In the genomic region with DNA sequence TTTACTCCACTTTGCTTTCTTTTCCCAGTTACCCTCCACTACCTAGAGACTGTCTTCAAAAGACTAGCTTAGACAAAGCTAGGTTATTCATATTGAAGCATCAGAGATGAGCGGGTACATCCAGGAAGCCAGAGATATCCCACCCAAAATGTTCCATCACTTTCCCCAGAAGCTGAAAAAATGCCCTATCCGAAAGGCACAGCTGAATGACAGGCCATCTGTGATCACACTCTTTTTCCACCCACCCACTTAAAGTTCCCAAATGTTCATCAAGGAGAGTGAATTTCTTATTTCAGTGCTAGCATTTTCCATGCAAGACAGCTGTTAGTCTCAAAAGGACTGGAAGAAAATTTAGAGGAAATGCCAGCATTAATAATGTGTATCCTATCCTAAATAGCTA, we compare ENCODE assay signal across 25 mouse cellular contexts. TPM values are rescaled to one million over a fixed set of nuclear protein-coding genes. Genes with fewer than 3 reads are reported as not detected.
A peak's percentile ranks its signal among the peaks of the same experiment; 100 is the strongest.
DNase-seq lines count a peak whose midpoint lies in the region; ATAC-seq lines count a peak whose summit lies in the region.
"Had no signal": no experiment of that assay in that cellular context is flagged by ENCODE, and none has a peak within 500 bp of the region (broad histone marks: within the 10 kb centered on the region; RNA-seq: fewer than 3 reads in every experiment).

No protein-coding gene starts in this region.

- peak overlapping the region; percentile 75 for H3K27ac ChIP-seq in forebrain, embryonic 16.5 days (ENCODE audit: low read length)
- no peak overlapping the region for H3K27ac ChIP-seq in forebrain, embryonic 13.5 days
- H3K27ac ChIP-seq: embryonic facial prominence, embryonic 13.5 days; gastrocnemius, adult 2 months; hindbrain, embryonic 14.5 days; kidney, postnatal 0 days; limb, embryonic 15.5 days; liver, embryonic 14.5 days; midbrain, embryonic 12.5 days had no signal

- no peaks in the 10 kb centered on the region for H3K27me3 ChIP-seq in forebrain, embryonic 16.5 days (replicated peaks; ENCODE audit: control insufficient read depth, insufficient read depth, low read length)
- H3K27me3 ChIP-seq in forebrain, embryonic 13.5 days = no peaks in the 10 kb centered on the region
- H3K27me3 ChIP-seq: embryonic facial prominence, embryonic 13.5 days; limb, embryonic 15.5 days; midbrain, embryonic 12.5 days had no signal

- peaks cover 5% of the 10 kb centered on the region; the same call in 1 of the 2 replicates for H3K4me1 ChIP-seq in forebrain, embryonic 16.5 days (replicated peaks; ENCODE audit: control insufficient read depth, insufficient read depth, low read length)
- peaks cover 6% of the 10 kb centered on the region for H3K4me1 ChIP-seq in forebrain, embryonic 13.5 days
- H3K4me1 ChIP-seq: embryonic facial prominence, embryonic 13.5 days; limb, embryonic 15.5 days; midbrain, embryonic 12.5 days had no signal

- H3K4me2 ChIP-seq in forebrain, embryonic 16.5 days (ENCODE audit: low read length) = no peak overlapping the region
- H3K4me2 ChIP-seq in forebrain, embryonic 13.5 days = no peak overlapping the region
- H3K4me2 ChIP-seq: embryonic facial prominence, embryonic 13.5 days; hindbrain, embryonic 14.5 days; limb, embryonic 15.5 days; lung, embryonic 14.5 days; midbrain, embryonic 12.5 days had no signal

- 55% methylated on average over 2 of the region's 2 CpGs for WGBS in forebrain, embryonic 16.5 days
- WGBS in forebrain, embryonic 13.5 days = 96% methylated on average over 2 of the region's 2 CpGs

- peaks cover 21% of the 10 kb centered on the region for H3K36me3 ChIP-seq in forebrain, embryonic 16.5 days (ENCODE audit: control insufficient read depth, insufficient read depth)
- peaks cover 76% of the 10 kb centered on the region for H3K36me3 ChIP-seq in forebrain, embryonic 13.5 days (ENCODE audit: poor library complexity, severe bottlenecking)

- H3K9ac ChIP-seq in forebrain, embryonic 16.5 days (replicated peaks; ENCODE audit: low read depth, low read length) = no peak overlapping the region
- no peak overlapping the region for H3K9ac ChIP-seq in forebrain, embryonic 13.5 days
- H3K9ac ChIP-seq: embryonic facial prominence, embryonic 13.5 days; hindbrain, embryonic 14.5 days; limb, embryonic 15.5 days; liver, embryonic 14.5 days; lung, embryonic 14.5 days; midbrain, embryonic 12.5 days had no signal

- no peak overlapping the region for H3K4me3 ChIP-seq in forebrain, embryonic 16.5 days (replicated peaks; ENCODE audit: low read length)
- H3K4me3 ChIP-seq in forebrain, embryonic 13.5 days = no peak overlapping the region
- H3K4me3 ChIP-seq: embryonic facial prominence, embryonic 13.5 days; erythroblast, embryonic 14.5 days; gastrocnemius, adult 2 months; limb, embryonic 15.5 days; midbrain, embryonic 12.5 days had no signal

- no peaks in the 10 kb centered on the region for H3K9me3 ChIP-seq in forebrain, embryonic 16.5 days (ENCODE audit: control insufficient read depth, low read length)
- H3K9me3 ChIP-seq in forebrain, embryonic 13.5 days (replicated peaks) = no peaks in the 10 kb centered on the region
- H3K9me3 ChIP-seq: embryonic facial prominence, embryonic 13.5 days; limb, embryonic 15.5 days; midbrain, embryonic 12.5 days had no signal

- ATAC-seq in forebrain, embryonic 16.5 days = 0 out of 2 replicates have a peak, but pooled peaks have one; percentile 20
- ATAC-seq in forebrain, embryonic 13.5 days = no peak
- no peak for ATAC-seq in CD4-positive, CD25-positive, alpha-beta regulatory T cell, adult 4 months
- ATAC-seq: inflammation-experienced regulatory T-cells, adult 6 months had no signal

- peak; percentile 40 for DNase-seq in layer of hippocampus, adult 11-12 months (ENCODE audit: low spot score)
- no peak for DNase-seq in layer of hippocampus, adult 9-10 months (ENCODE audit: low spot score)
- DNase-seq in right cerebral cortex, adult 18-20 months = peak; percentile 73
- no peak for DNase-seq in right cerebral cortex, postnatal 25 days
- DNase-seq: cerebellum, adult 18-20 months; cerebellum, postnatal 14 days; embryo, embryonic 11 days; gastrocnemius, adult 2 months; heart, postnatal 4 days; kidney, adult 2 months; lung, embryonic 14.5 days; right cerebral cortex, postnatal 14 days; thymus, postnatal 14 days had no signal

RNA-seq across cellular contexts. Expression of gene 1700003F12Rik, which starts 21.6 kb away (rescaled TPM):
- 1.9 and 2.9 TPM in 2 replicates for polyA plus RNA-seq in forebrain, embryonic 16.5 days (2015; fragmentation: Nextera tagmentation; extraction: Ambion mirVana)
- polyA plus RNA-seq in forebrain, embryonic 13.5 days (2015; fragmentation: Nextera tagmentation; extraction: Ambion mirVana) = 1.4 TPM in 2 replicates
- not detected for polyA plus RNA-seq in CD4-positive, CD25-positive, alpha-beta regulatory T cell, adult 4 months (2017; shearing (Covaris generic))
- polyA plus RNA-seq: erythroblast, embryonic 14.5 days; inflammation-experienced regulatory T-cells, adult 6 months; large intestine, adult 2 months had no signal

RNA-seq across cellular contexts. Expression of gene Actl10, which starts 26.3 kb away (rescaled TPM):
- 0.37 and 0.86 TPM in 2 replicates for polyA plus RNA-seq in forebrain, embryonic 16.5 days (2015; fragmentation: Nextera tagmentation; extraction: Ambion mirVana)
- polyA plus RNA-seq in forebrain, embryonic 13.5 days (2015; fragmentation: Nextera tagmentation; extraction: Ambion mirVana) = 0.49 and 0.68 TPM in 2 replicates
- polyA plus RNA-seq in CD4-positive, CD25-positive, alpha-beta regulatory T cell, adult 4 months (2017; shearing (Covaris generic)) = not detected
- polyA plus RNA-seq: inflammation-experienced regulatory T-cells, adult 6 months; kidney, adult 2 months; kidney, postnatal 0 days; large intestine, adult 2 months; liver, embryonic 14.5 days had no signal

RNA-seq across cellular contexts. Expression of gene Necab3, which starts 33.4 kb away (rescaled TPM):
- 22.0 and 27.1 TPM in 2 replicates for polyA plus RNA-seq in forebrain, embryonic 16.5 days (2015; fragmentation: Nextera tagmentation; extraction: Ambion mirVana)
- polyA plus RNA-seq in forebrain, embryonic 13.5 days (2015; fragmentation: Nextera tagmentation; extraction: Ambion mirVana) = 19.8 and 25.4 TPM in 2 replicates
- polyA plus RNA-seq in CD4-positive, CD25-positive, alpha-beta regulatory T cell, adult 4 months (2017; shearing (Covaris generic)) = under 1 TPM; 0.30 to 0.47 TPM

RNA-seq across cellular contexts. Expression of gene E2f1, which starts 44.4 kb away (rescaled TPM):
- polyA plus RNA-seq in forebrain, embryonic 16.5 days (2015; fragmentation: Nextera tagmentation; extraction: Ambion mirVana) = 10.8 and 12.1 TPM in 2 replicates
- 20.8 and 22.8 TPM in 2 replicates for polyA plus RNA-seq in forebrain, embryonic 13.5 days (2015; fragmentation: Nextera tagmentation; extraction: Ambion mirVana)
- polyA plus RNA-seq in CD4-positive, CD25-positive, alpha-beta regulatory T cell, adult 4 months (2017; shearing (Covaris generic)) = 1 to 10 TPM in 1 of 2 experiments, under 1 TPM in 1; 0.42 to 1.5 TPM

Comparison
In these comparisons a context has a peak if more than half of its experiments do, and no peak if none do; other contexts are left out.
1. DNase-seq: peak in layer of hippocampus, adult 11-12 months (single experiment) and right cerebral cortex, adult 18-20 months (single experiment); none in layer of hippocampus, adult 9-10 months (single experiment) and right cerebral cortex, postnatal 25 days (single experiment).
2. RNA of gene Necab3, which starts 33.4 kb away (polyA plus RNA-seq): 22.0 to 27.1 TPM in forebrain, embryonic 16.5 days and 19.8 to 25.4 TPM in forebrain, embryonic 13.5 days; 0.30 to 0.47 TPM in CD4-positive, CD25-positive, alpha-beta regulatory T cell, adult 4 months; every median in the first group is over 10 times any median in the second.